Mouse (Mus musculus) spleen, adult 2 months (tissue): ENCODE data around the gene Pfkfb1. TPM values are rescaled to one million over a fixed set of nuclear protein-coding genes. Genes with fewer than 3 reads are reported as not detected.

Source experiments
- DNase-seq, 2 experiments: peaks; one replicate each; pipeline versions ENCODE4 v3.0.0 to v3.0.0-alpha.2; 2012 to 2021; ENCODE audit warnings: low spot score in 2 of 2, low read depth in 1 of 2
- H3K27ac ChIP-seq: fragments of 200-500 bp; 2 replicates; pipeline ENCODE4 v1.5.1; 2012; ENCODE audit warnings: low read length, inconsistent platforms; ENCODE audit not compliant: insufficient read depth
- H3K27me3 ChIP-seq: fragments of 200-500 bp; 2 replicates; pipeline ENCODE4 v1.6.1; 2012; ENCODE audit warnings: mild to moderate bottlenecking, moderate library complexity, low read length, inconsistent platforms; ENCODE audit not compliant: control insufficient read depth, insufficient read depth
- H3K36me3 ChIP-seq: fragments of 200-500 bp; 2 replicates; pipeline ENCODE4 v1.6.1; 2012; ENCODE audit warnings: mild to moderate bottlenecking, low read length, inconsistent platforms; ENCODE audit not compliant: control insufficient read depth, insufficient read depth
- H3K4me1 ChIP-seq: fragments of 200-500 bp; 2 replicates; pipeline ENCODE4 v1.6.1; 2011; ENCODE audit warnings: inconsistent platforms; ENCODE audit not compliant: control insufficient read depth, insufficient read depth, insufficient read length
- H3K4me3 ChIP-seq: fragments of 200-500 bp; 2 replicates; pipeline ENCODE4 v1.5.1; 2011; ENCODE audit warnings: mild to moderate bottlenecking, inconsistent platforms; ENCODE audit not compliant: insufficient read depth, insufficient read length; ENCODE audit errors: extremely low read depth
- CTCF ChIP-seq: fragments of 200-500 bp; IDR thresholded peaks from 2 replicates; pipeline ENCODE4 v1.5.1; 2011; ENCODE audit warnings: mild to moderate bottlenecking, inconsistent platforms; ENCODE audit not compliant: insufficient read depth, insufficient read length, insufficient replicate concordance; ENCODE audit errors: extremely low read depth
- POLR2A ChIP-seq: fragments of 200-500 bp; IDR thresholded peaks from 2 replicates; pipeline ENCODE4 v1.6.1; 2011; ENCODE audit warnings: low read depth, low read length, inconsistent platforms
- WGBS: fragments of 180-500 bp; shearing (Covaris S2); methylation state at CpG from one replicate; pipeline ENCODE4 v1.1.7; 2018; 5-methylcytosine and 5-hydroxymethylcytosine counted together
- polyA plus RNA-seq: library from polyadenylated mRNA; depleted of rRNA; stranded (reverse); fragments of >200 nt; gene quantifications from 2 replicates; pipeline ENCODE4 v1.2.3, GENCODE M21; 2012

Gene Pfkfb1
- polyA plus RNA-seq, 1 experiment: 1.9 TPM

GRCm38 (mm10) chrX:150595016-150595760 is 7.2 kb downstream of the Pfkfb1 start:
- no peak for DNase-seq
- H3K27me3 ChIP-seq: no peaks in the 10 kb centered on the region
- H3K4me3 ChIP-seq: no peak overlapping the region
- H3K36me3 ChIP-seq: no peaks in the 10 kb centered on the region
- H3K4me1 ChIP-seq: no peaks in the 10 kb centered on the region
- H3K27ac ChIP-seq: no peak overlapping the region
- TF ChIP-seq POLR2A: no peak
- no peak for TF ChIP-seq CTCF
- 72% methylated on average over 9 of the region's 9 CpGs for whole genome bisulfite sequencing

GRCm38 (mm10) chrX:150598882-150599281 is 10.9 kb downstream of the Pfkfb1 start:
- TF ChIP-seq POLR2A (no peak), CTCF (no peak)
- no peak for DNase-seq
- no peaks in the 10 kb centered on the region for H3K4me1 ChIP-seq
- H3K4me3 ChIP-seq: no peak overlapping the region
- H3K27me3 ChIP-seq: no peaks in the 10 kb centered on the region
- H3K36me3 ChIP-seq: no peaks in the 10 kb centered on the region
- no peak overlapping the region for H3K27ac ChIP-seq
- WGBS: 86% methylated on average over 2 of the region's 2 CpGs

- no peak overlapping the region for H3K27ac ChIP-seq
- no peak for DNase-seq
- no peaks in the 10 kb centered on the region for H3K4me1 ChIP-seq
- H3K36me3 ChIP-seq: no peaks in the 10 kb centered on the region
- no peak for TF ChIP-seq CTCF
- no peak for TF ChIP-seq POLR2A
- WGBS: 72% methylated on average over 1 of the region's 1 CpGs
- no peaks in the 10 kb centered on the region for H3K27me3 ChIP-seq
- H3K4me3 ChIP-seq: no peak overlapping the region
Observed at GRCm38 (mm10) chrX:150636421-150636820, 48.4 kb downstream of the Pfkfb1 start.

- H3K27ac ChIP-seq: no peak overlapping the region
- WGBS: 57% methylated on average over 31 of the region's 44 CpGs
- no peak for DNase-seq
- H3K4me3 ChIP-seq: no peak overlapping the region
- no peaks in the 10 kb centered on the region for H3K27me3 ChIP-seq
- H3K36me3 ChIP-seq: no peaks in the 10 kb centered on the region
- H3K4me1 ChIP-seq: no peaks in the 10 kb centered on the region
- no peak for TF ChIP-seq POLR2A
Observed at GRCm38 (mm10) chrX:150656122-150656907, 68.3 kb downstream of the Pfkfb1 start.

- Histone ChIP-seq H3K4me1 (no peaks in the 10 kb centered on the region), H3K36me3 (no peaks in the 10 kb centered on the region), H3K27ac (no peak within 1 kb of the TSS), H3K4me3 (no peak within 1 kb of the TSS), H3K27me3 (no peaks in the 10 kb centered on the region)
- 37% methylated on average over 37 of the region's 37 CpGs for WGBS
- TF ChIP-seq POLR2A (no peak), CTCF (no peak)
- DNase-seq: no peak
Observed at GRCm38 (mm10) chrX:150656908-150657796, 69.1 kb downstream of the Pfkfb1 start, which contains the start of gene Tro. Gene Tro (minus strand): TSS chrX:150657583.

GRCm38 (mm10) chrX:150657797-150658118 is 69.7 kb downstream of the Pfkfb1 start:
- Histone ChIP-seq H3K4me1 (no peaks in the 10 kb centered on the region), H3K36me3 (no peaks in the 10 kb centered on the region), H3K27ac (no peak overlapping the region), H3K4me3 (no peak overlapping the region), H3K27me3 (no peaks in the 10 kb centered on the region)
- WGBS: 89% methylated on average over 3 of the region's 3 CpGs
- TF ChIP-seq POLR2A: no peak
- no peak for TF ChIP-seq CTCF
- DNase-seq: no peak
